Mouse (Mus musculus): ENCODE measurements around the gene Fam199x.

The Fam199x gene

GRCm38 (mm10) chrX:137049425-137050225, at the start of gene Fam199x:
Gene Fam199x (plus strand): TSS chrX:137049594.
- DNase-seq (ENCODE audit: low spot score in 2 of 2): peak; percentile 69 to 76

GRCm38 (mm10) chrX:137015099-137015709, 34.2 kb upstream of the Fam199x start:
- DNase-seq (ENCODE audit: low spot score in 2 of 2): no peak

- DNase-seq (ENCODE audit: low spot score in 2 of 2): no peak
Measured at GRCm38 (mm10) chrX:137017668-137018067, 31.7 kb upstream of the Fam199x start.

GRCm38 (mm10) chrX:137019310-137019709, 30.1 kb upstream of the Fam199x start:
- no peak for DNase-seq (ENCODE audit: low spot score in 2 of 2)

GRCm38 (mm10) chrX:137030916-137031315, 18.5 kb upstream of the Fam199x start:
- DNase-seq (ENCODE audit: low spot score in 2 of 2): no peak

GRCm38 (mm10) chrX:137031726-137032125, 17.7 kb upstream of the Fam199x start:
- no peak for DNase-seq (ENCODE audit: low spot score in 2 of 2)

- no peak for DNase-seq (ENCODE audit: low spot score in 2 of 2)
Measured at GRCm38 (mm10) chrX:137034322-137034721, 15.1 kb upstream of the Fam199x start.

- no peak for DNase-seq (ENCODE audit: low spot score in 2 of 2)
Measured at GRCm38 (mm10) chrX:137037470-137037999, 11.9 kb upstream of the Fam199x start.

GRCm38 (mm10) chrX:137038000-137038483, 11.4 kb upstream of the Fam199x start, which contains the start of gene Slc25a53:
Gene Slc25a53 (minus strand): TSS chrX:137038302.
- peak; percentile 86 to 92 for DNase-seq (ENCODE audit: low spot score in 2 of 2)

GRCm38 (mm10) chrX:137038502-137038901, 10.9 kb upstream of the Fam199x start:
- no peak for DNase-seq (ENCODE audit: low spot score in 2 of 2)

- DNase-seq (ENCODE audit: low spot score in 2 of 2): no peak
Measured at GRCm38 (mm10) chrX:137049060-137049424, 352 bp upstream of the Fam199x start.

- no peak for DNase-seq (ENCODE audit: low spot score in 2 of 2)
Measured at GRCm38 (mm10) chrX:137063202-137063601, 13.8 kb downstream of the Fam199x start.

- no peak for DNase-seq (ENCODE audit: low spot score in 2 of 2)
Measured at GRCm38 (mm10) chrX:137104531-137104930, 55.1 kb downstream of the Fam199x start.

GRCm38 (mm10) chrX:137106498-137106897, 57.1 kb downstream of the Fam199x start:
- no peak for DNase-seq (ENCODE audit: low spot score in 2 of 2)

- peak in 1 of 2 experiments; percentile 17 for DNase-seq (ENCODE audit: low spot score in 2 of 2)
Measured at GRCm38 (mm10) chrX:137118097-137118746, 68.8 kb downstream of the Fam199x start.

GRCm38 (mm10) chrX:137119675-137120423, 70.5 kb downstream of the Fam199x start:
- DNase-seq (ENCODE audit: low spot score in 2 of 2): no peak

- DNase-seq (ENCODE audit: low spot score in 2 of 2): no peak
Measured at GRCm38 (mm10) chrX:137121718-137122117, 72.3 kb downstream of the Fam199x start, which contains the start of gene Esx1. Gene Esx1 (minus strand): TSS chrX:137122083.

GRCm38 (mm10) chrX:137127542-137127941, 78.1 kb downstream of the Fam199x start:
- no peak for DNase-seq (ENCODE audit: low spot score in 2 of 2)
